Mouse (Mus musculus) spleen, adult 18-20 months (tissue): ENCODE data around the gene Gga3.

Experiments used
- DNase-seq, 2 experiments: peaks; one replicate each; pipeline ENCODE4 v3.0.0; 2022; ENCODE audit warnings: mixed read lengths in 2 of 2

Gene Gga3

DNA sequence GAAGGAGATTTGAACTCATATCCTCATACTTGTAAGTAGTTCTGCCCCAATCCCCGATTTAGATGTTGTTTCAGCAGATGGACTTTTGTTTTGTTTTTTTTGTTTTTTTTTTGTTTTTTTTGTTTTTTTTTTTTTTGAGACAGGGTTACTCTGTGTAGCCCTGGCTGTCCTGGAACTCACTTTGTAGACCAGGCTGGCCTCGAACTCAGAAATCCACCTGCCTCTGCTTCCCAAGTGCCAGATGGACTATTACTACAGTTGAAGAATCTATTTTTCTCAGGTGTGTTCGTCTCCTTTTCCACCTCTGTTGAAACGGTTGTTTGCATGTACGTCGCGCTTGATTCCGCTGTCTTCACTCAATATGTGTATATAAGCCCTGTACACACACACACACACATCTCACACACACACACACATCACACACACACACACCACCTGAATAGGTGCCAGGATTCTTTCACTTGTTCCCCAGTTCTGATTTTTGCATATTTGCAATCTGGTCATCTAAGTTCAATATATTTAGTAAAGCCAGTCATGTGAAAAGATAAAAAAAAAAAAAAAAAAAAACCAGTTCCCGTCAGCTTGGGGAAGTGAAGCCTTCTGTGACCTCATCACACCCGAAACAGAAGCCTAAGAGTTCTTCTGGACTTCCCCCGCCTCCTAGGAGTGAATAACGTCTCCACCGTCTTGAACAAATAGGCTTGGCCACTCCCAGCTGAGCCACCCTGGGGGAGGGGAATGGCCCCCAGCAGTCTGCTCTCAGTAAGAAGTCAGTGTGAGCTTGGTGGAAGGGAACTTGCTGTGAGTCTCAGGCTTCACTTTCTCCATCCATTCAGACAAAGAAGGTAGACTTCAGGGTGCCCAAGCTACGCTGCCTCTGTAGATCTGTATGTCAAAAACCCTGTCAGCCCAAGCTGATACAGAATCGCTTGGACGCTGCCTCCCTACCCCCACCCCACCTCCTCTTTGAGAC, 27.0 kb upstream of the Gga3 start:
- DNase-seq = peak; percentile 82 to 87

DNA sequence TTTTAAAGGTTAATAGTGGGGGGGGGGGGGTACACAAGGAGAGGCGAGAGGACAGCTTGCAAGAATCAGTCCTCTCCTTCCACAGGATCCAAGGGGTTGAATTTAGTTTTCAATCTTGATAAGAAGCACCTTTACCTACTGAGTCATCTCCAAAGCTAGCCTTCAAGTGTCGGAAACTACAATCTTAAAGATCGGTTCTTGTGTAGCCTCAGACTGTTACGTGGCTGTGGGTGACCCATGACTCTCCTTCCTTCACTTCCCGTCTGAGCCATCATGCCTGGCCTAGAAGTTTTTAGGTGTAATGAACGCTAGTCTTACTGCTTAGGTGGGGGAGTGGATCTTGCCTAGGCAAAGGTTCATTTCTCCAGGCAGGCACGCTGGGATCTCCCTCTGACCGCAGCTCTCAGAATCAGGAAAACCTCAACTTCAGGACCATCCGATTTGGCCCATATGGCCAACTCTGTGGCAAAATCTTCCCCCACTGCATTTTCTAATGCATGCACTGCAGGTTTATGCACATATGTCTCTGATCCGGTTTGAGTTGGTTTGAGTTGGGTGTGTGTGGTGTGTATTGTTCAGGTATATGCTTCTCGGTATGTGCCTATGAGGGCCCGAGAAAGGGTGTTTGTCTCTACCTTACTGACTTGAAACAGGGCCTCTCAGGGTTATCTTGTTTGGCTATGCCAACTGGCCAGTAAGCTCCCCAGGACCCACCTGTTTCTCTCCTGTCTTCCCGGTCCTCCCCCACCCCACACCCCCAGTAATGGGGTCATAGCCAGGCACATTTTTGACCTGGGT, 26.1 kb upstream of the Gga3 start:
- DNase-seq = no peak

DNA sequence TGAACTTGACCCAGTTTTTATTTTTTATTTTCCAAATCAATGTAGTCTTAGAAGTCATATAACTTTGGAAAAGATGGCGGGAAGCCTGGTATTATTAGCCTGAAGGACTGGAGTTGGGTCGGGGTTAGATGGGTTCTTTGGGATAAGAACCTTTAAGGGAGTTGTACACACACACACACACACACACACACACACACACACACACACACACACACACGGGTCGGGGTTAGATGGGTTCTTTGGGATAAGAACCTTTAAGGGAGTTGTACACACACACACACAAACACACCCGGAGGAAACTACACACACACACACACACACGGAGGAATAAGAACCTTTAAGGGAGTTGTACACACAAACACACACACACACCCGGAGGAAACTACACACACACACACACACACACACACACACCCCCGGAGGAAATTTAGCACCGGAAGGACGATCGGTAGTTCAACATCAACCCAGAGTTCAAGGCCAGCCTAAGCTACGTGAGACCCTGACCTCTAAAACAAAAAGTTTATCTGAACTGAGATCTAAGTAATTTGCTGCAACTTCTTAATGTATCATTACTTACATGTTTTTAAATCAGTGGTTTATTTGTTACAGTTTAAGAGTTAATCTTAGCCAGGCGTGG, 24.7 kb upstream of the Gga3 start:
- no peak for DNase-seq

DNA sequence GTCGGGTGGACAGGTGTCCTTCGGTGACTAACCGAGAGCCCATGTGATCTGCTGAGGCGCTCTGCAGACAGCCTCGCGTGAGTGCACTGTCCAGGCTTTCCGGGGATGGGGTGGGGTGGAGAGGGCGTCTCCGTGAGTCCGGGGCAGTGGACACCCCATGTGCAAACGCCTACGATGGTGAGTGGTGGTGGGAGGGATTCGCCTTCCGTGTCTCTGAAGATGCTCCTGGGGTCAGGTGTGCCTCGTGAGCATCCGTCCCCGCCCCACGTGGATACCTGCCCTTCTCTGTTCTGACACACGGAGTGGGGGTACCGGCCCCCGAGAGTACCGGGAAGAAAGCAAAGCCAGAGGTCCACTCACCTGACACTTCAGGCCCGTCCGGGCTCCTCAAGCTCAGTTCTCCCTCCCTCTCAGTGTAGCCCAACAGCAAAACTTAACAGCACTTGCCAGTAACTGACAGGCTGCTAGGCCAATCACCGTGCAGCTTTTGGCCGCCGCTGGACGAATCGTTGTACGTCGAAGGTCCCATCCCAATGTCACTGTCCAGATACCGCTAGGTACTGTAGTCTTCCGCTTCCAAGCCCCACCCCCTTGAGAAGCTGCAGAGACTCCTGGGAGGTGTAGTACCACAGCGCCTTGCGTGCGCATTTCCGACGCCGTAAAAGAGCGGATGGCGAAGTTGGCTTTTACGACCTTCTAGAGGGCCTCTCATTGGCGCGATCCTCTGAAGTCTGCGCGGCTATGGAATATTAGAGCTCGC, 24.0 kb upstream of the Gga3 start, which contains the start of gene Slc25a19:
Gene Slc25a19 (minus strand): TSS at position 591 of the 760 bp plus-strand sequence.
- DNase-seq = peak; percentile 97 to 98

DNA sequence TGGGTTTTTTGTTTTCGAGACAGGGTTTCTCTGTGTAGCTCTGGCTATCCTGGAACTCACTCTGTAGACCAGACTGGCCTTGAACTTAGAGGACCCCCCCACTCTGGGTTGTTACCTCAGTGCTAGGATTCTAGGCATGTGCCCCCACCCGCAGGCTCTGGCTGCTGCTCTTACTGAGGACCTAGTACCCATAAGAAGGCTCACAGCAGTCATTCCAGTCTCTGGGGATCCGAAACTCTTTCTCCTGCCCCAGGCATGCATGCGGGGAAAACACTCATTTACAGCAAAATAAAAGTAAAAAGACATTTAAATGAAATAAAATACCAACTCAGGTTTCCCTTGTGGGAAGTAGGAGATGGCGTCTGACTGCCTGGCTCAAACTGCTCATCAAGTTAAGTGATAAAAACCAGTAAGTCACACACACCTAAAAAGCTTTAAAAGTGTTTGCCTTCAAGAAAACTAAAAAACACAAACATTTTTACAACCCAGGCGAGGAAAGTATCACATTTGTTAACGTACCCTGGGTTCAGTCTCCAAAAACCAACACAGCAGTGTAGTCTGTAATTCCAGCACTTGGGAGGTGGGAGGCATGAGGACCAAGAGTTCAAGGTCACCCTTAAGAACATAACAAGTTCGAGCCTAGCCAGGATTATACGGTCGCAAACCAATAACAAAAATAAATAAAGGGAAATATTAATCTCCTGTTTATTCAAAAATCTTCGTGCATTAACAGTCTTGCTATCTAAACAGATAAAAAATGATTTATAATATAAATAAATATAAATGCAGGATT, 23.2 kb upstream of the Gga3 start:
- no peak for DNase-seq

DNA sequence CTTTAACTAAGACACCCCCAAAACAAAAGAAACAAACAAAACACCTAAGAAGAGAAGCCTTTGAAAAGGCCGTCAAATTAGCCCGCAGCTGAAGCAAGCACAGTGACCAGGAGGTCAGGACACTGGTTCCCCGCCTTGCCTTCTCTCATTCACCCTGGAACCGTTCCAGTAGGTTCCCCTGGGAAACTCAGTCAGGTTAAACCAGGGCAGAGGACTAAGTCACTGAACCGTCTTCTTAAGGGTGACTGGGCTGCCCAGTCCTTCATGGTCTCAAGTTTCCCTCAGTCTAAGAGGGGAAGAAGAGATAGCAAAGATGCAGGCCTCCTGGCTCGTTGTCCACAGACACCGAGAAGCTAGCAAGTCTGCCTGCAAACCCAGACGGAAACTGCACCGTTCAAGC, 22.0 kb upstream of the Gga3 start:
- no peak for DNase-seq

DNA sequence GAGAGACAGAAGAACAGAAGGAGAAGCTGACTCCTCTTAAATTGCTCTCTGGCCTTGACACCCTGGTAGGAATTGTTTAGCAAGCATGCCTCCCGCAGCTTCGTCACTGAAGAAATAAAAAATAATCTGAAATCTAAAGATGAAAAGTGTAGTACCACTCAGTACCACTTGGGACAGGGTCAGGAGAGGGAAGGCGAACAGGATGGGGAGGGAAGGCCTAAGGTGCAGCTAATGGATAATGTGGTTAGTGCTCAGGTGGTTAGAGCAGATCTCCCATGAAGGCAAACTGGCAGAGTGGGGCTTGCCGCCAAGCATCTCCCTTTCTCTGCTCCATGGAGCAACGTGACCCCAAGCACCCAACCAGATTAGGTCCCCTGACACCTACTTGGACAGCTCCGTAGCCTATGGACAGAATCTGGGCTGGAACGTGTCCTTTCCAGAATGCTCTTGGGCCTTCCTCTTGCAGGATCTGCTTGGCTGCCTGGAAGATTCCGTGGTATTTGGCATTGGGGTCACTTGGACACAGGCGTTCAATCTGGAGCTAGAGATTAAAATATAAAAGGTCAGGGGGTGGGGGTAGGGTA, 19.7 kb upstream of the Gga3 start:
- no peak for DNase-seq

DNA sequence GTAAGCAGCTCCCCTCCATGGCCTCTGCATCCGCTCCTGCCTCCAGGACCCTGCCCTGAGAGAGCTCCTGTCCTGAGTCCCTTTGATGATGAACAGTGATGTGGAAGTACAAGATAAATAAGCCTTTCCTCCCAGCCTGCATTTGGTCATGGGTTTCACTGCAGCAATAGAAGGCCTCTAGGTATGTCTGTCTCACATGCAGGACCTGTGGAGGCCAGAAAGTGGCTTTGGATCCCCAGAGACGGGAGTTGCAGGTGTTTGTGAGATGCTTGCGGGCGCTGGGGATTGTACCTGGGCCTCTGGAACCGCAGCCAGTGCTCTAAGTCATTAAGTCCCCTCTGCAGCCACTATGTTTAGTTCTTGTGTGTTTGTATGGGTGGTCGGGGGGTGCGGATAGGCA, 16.1 kb upstream of the Gga3 start:
- no peak for DNase-seq

DNA sequence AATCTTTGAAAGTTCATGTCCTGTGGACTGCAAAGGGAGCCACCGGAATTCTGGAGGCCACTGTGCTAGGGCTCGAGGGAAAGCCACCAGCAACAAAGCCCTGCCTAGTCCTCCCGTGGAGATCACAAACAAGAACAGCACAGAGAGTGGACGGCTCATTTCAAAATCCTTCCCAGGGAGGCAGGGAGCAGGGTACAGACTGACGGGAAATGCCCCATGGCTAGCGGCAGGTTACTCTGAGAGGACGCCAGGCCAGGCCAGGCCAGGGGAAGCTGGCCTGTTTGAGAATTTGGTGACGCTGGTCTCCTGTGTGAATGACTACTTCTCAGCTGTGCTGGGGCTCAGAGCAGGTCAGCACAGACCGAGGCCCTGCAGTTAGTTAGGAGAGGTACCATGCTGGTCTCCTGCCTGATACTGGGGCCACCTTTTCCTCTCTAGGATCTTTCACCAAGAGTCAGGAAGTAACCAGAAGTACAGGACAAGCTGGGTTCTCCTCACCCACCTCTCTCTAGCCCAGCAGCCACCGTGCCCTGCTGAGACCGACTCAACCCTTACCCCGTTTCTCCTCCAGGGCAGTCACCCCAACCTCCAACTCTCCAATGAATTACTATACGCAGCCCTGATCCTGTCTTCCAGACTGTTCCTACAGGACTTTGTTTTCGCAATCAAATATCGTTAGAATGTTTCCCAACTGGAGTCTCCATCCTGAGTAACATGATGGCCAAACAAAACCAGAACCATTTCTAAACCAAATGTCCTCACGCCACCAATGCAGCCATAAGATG, 15.1 kb upstream of the Gga3 start:
- no peak for DNase-seq

DNA sequence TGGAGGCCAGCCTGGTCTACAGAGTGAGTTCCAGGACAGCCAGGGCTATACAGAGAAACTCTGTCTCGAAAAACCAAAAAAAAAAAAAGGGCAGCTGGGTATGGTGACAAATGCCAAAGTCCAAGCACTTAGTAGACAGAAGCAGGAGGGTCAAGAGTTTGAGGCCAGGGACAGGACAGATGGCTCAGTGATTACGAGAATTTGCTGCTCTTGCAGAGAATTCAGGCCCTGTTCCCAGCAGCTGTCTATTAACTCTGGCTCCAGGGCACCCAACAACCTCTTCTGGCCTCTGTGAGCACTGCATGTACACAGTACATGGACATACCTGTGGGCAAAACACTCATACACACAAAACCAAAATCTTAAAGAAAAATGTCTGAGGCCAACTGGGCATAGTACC, 14.2 kb upstream of the Gga3 start:
- no peak for DNase-seq

DNA sequence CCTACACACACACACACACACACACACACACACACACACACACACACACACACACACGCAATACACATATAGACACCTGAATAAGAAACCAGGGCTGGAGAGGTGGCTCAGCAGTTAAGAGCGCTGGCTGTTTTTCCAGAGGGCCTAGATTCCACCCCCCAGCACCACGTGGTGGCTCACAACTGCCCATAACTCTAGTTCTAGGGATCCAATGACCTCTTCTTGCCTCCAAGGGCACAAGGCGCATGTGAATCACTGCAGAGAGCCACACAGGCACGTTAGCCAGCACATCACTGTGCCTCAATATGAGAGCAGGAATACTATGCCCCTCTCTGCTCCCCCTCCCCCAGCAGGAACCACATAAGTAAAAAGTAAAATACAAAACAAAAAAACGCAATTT, 13.0 kb upstream of the Gga3 start:
- DNase-seq = no peak

DNA sequence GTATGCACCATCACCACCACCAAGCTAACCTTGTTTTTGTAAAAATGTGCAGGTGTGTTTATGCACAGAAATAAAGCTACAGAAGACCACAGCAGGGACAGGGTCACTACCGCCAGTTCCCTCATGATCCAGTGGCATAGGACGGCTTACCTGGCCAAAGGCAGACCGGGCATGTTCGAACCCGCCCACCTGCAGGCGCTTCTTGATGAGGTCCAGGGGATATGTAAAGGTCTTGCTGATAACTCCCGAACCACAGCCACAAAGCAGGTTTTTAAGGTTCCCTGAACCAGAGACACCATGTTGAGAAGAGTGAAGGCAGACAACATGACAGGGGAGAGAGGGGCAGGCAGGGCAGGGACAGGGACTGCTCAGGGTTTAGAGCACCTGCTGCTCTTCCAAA, 12.5 kb upstream of the Gga3 start:
- DNase-seq = no peak

DNA sequence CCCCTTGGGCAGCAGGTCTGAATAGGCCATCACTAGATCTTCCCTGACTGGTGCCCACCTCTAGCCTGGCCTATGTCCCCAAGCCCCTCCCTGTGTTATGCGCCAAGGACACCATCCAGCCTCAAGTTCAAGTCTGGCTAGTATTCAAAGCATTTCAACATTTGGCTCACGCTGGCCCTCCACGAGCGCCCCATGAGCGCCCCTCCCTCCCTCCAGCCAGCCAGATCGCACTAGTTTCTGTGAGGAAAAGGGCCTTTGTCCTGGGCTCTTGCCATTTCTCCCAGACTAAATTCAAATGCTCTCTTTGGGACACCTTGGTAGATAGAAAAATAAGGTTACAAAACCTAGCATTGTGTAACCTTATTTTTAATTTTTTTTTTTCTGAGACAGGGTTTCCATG, 12.0 kb upstream of the Gga3 start:
- no peak for DNase-seq

DNA sequence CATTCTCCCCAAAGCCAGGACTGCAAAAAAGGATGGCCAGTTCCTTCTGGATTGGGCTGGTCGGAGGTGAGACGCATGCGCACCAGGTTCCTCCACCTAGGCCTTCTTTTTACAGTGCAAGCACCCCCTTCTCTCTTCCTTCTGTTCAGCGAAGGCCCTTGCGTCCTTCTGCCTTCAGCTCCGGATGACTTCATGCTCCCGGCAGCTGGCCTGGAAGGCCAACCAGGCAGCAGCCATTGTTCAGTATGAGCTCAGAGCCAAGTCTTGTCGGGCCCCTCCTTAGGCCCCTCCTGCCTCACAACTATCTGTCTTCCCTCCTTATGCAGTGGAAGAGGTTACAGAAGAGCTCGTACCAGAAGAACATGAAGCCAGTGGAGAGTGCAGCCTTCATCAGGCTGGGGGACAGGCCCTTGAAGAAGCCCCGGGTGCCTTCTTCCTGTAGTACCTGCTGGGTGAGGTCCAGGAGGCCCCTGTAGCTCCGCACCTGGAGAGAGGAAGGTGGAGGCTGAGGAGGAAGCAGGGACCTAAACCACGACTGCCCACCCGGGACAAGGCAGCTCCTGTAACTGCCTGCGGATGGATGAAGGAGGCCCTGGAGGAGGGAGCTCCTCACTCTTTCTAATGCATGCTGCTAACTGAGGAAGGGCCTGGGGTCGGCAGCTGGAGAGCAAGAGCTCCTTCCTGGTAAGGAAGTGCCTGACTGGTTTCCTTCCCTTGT, 11.4 kb upstream of the Gga3 start:
- DNase-seq = no peak

DNA sequence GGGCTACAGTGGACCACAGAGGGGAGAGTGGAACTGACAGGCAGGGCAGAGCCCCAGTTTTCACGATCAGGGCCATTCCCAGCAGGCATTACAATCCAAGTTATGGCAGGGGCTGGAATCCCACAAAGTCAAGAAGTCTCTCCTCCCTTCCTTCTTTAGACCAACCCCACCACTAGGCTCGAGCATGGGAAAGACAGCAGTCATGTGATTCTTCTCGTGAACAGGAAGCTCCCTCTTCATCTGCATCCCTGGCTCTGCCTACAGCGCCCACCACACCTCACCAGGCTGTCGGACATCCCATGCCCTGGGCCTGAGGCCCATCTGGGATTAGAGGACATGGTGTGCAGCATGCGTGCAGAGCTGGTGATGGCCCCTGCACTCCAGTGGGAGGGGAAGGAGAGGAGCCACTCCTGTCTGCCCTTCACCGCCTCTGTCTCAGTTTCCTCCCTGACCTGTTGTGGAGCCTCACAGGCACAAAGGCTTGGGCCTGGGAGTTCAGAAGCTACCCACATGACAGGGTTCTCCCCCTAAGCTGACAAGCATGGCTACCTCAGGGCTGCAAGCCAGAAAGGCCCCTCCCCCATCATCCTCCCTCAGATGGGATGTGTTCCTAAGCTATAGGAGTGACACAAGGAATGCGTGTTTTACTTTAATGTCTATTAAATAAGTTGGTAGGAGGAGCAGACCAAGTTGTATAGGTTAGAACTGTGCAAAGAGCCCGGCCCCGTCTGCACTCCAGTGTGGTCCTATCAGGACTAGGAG, 10.7 kb upstream of the Gga3 start:
- DNase-seq = no peak

DNA sequence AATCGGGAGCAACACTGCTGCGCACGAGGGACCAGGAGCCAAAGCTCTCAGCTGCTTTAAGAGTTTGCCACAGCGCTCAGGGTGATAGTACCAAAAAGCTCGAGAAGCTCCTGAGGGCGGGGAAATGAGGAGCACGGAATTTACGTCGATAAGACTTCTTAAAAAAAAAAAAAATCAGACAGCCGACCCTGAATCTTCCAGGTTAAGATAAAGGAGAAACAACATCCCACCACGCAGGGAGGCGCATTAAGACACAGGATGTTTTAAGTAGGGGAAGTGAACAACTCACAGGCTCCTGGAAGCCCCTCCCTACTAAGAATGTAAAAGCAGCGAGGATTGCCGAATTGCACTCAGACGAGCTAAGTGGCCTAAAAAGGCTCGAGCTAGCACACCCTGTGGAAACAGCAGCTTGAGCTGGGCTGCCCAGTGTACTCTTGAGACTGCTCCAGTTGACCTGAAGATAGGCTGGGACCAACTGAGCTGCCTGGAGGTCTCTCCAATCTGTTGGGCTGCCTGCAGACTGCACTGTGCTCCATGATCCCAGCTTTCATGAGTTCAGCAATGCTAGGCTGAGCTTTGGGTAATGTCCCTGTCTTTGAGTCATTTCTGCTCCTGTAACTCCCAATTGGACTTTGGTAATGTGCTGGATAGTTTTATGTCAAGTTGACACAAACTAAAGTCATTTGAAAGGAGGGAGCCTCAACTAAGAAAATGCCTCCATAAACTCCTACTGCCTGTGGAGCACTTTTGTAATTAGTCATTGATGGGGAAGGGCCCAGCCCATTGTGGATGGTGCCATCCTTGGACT, 9.5 kb upstream of the Gga3 start:
- DNase-seq = no peak

DNA sequence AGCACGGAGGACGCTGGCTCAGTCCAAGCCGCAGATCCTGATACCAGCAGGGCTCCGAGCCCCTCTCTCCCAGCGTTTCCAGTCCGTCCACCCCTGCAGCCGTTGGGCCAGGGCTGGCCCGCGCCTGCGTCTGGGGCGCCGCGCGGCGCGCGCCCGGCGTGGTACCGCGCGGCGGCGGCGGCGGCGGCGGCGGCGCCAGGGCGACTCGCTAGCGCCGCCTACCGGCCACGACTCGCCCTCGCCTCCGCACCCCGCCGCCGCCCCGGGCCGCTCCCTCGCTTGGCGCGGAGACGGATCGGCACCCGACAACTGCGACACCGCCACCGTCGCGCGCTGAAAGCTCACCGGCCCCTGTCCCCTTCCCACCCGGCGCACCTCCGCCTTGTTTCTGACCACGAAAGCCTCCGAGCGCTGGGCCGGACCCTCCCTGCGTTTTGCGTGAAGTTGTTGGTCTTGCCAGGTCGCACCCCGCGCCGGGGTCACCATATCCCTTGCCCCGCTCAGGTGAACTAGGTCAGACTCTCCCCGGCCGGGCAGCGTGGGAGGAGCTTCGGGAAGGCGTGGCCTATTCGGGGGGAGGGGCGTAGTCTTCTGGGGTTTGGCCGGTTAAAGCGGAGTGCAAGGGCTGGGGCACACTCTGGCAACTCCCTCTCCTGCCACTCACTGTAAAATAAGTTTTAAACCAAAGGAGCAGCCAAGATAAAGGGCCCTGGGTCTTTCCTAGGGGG, 8.7 kb upstream of the Gga3 start, which contains the start of gene Mif4gd:
Gene Mif4gd (minus strand): TSS at position 560 of the 728 bp plus-strand sequence.
- peak; percentile 97 to 99 for DNase-seq
